Mouse (Mus musculus): ENCODE results near the gene Igfbpl1.

The Igfbpl1 gene

DNA sequence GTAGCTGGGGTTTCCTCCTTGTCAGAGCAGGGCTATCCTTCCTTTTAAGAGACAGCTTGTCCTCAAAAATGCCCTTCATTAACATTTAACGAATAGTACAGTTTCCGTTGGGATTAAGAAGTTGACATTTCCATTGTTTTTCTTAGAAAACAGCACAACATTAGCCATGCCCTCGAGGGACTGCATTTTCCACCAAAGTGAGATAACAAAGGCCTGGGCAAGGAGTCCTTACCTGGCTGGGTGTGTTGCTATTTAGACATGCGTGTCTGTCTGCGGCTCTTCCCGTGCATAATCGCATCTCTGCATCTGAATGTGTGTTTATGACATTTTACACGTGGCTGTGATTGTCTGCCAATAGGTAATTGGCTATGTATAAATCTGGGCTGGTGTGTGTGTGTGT, 55.5 kb downstream of the Igfbpl1 start:
- DNase-seq (ENCODE audit: low spot score in 2 of 2) = no peak

GRCm38 (mm10) chr4:45770638-45771033, 56.1 kb downstream of the Igfbpl1 start:
- no peak for DNase-seq (ENCODE audit: low spot score in 2 of 2)

GRCm38 (mm10) chr4:45769791-45770637, 56.7 kb downstream of the Igfbpl1 start:
- DNase-seq (ENCODE audit: low spot score in 2 of 2) = no peak

GRCm38 (mm10) chr4:45769141-45769540, 57.6 kb downstream of the Igfbpl1 start:
- DNase-seq (ENCODE audit: low spot score in 2 of 2) = no peak

DNA sequence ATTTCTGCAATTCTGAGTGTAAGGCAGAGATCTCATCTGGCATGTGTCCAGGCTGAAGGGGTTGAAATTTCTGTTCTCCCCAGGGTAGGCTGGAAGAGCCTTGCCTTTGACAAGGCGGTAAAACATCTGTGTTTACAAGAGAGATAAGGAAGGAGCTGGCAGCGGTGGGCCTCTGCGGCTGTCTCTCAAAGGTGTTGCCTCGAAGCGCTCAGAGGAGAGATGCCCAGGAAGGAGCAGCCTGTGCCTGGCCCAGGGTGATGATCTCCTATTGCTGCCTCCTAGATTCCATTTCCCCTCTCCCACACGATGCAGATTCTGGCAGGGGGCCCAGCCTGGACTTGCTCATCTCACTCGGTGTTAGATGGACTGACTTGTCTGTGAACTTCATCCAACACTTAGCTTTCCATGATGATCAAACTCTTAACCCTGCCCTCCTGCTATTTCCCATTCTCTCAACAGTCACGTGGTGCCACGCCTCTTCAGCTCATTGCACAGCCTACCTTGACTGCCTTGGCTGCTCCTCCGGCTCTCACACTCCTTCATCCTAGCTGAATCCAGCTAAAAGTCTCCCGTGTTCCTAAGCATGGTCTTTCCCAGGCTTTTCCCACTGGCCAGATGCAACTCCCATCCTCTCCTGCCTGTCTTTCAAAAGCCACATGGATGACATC, 58.7 kb downstream of the Igfbpl1 start:
- DNase-seq (ENCODE audit: low spot score in 2 of 2) = no peak

- no peak for DNase-seq (ENCODE audit: low spot score in 2 of 2)
These were observed 59.9 kb downstream of the Igfbpl1 start for GRCm38 (mm10) chr4:45766774-45767173.

GRCm38 (mm10) chr4:45765565-45766201, 61.0 kb downstream of the Igfbpl1 start:
- DNase-seq (ENCODE audit: low spot score in 2 of 2) = no peak

DNA sequence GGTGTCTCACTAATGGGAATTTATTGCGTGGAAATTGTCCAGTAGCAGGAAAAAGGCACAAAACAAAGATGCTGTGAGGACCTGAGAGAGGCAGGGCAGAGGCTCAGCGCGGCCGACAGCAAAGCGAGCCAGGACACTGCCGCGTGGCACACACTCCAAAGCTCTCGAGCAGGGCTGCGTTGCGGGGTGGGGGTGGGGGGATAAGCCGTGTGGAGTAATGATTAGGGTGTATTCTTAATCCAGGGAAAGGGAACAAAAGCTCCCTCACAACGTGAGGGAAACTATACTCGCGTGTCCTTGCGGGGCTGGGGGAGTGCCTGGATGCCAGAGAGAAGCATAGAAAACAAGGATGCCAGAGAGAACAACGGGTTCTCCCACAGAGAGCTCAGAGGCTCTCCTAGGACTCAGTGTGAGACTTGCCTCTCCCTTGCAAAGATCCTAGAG, 61.6 kb downstream of the Igfbpl1 start:
- DNase-seq (ENCODE audit: low spot score in 2 of 2) = no peak

DNA sequence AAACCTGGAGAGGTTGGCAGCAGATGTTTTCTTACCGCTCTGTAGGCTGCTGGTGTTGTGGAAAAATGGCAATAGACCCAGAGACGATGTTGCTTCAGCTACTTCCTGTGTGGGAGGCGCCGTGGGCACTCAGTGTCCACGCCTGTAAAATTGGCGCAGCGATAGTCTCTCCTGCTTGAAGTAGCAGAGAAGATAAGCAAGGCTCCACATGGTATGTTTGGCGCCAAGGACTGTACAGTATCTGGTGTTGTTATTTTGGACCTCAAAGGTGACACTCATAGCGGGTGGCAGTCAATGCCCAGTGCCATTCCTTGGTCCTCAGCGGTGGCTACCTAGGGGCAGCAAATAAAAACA, 62.6 kb downstream of the Igfbpl1 start:
- peak in 1 of 2 experiments; percentile 14 for DNase-seq (ENCODE audit: low spot score in 2 of 2)

DNA sequence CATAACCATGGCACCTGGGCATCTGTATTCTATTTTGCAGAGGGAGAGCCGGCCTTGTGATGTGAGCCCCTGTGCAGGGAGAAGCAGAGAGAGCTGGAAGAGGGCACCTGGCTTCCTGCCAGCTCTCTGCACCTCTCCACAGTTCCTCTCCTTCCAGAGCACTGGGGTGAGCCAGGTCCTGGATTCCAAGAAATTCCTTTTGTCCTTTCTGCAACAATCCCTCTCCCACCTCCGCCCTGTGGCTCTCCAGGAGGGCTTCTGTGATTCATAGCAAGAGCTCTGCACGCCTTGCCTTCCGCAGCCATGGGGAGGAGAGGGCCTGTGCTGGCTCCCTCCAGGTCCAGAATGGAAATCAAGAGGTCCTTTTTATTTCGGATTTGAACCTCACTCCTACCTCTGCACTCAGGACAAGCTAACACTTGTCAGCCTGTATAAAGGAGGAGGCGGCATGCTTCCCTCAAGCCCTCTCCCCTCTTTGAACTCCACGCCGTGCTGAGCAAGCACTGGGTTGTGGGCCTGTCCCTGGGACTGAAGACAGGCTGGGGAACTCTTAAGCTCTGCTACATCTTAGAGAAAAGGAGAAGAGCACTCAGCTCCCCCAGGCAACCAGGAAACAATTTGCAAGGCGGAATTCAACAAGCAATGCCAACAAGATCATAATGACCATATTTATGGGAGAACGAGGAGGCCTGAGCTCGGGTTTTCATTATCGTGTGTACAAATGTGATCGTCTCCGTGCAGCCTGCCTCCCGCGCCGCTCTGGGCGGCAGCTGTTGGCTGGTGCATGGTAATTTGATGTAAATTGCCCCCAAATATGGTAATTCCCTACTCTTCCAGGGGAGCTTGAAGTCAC, 63.2 kb downstream of the Igfbpl1 start:
- DNase-seq (ENCODE audit: low spot score in 2 of 2) = no peak

GRCm38 (mm10) chr4:45762600-45762999, 64.1 kb downstream of the Igfbpl1 start:
- DNase-seq (ENCODE audit: low spot score in 2 of 2) = no peak

Data from spleen, postnatal 36 days (tissue).